Mouse (Mus musculus): Measurements from ENCODE around the gene Cyb561d2.

DNA sequence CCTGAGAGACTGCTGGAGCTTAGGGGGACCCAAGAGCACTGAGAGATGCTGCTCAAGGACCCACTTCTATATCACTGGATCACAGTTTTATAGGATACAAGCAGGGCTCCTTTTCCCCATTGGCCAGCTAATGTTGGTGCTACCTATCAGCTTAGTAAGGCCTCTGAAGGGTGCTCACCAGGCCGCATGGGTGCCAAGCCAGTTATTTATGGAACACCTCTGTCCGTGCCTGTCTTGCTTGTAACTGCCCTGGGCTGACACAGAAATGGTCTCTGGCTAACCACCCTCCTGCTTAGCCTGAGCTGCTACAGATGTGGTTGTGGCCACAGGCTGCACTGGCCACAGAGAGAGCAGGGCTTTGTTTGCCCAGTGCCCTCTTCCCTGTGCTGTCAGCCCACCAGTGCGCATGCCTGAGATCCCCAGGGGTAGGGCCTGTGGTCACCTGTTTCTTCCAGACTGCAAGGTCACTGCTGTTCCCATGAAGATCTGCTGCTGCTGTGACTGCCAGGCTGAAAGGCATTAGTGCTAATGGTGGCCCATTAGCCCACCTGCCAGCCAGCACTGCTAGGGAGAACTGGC lies 41.2 kb downstream of the Cyb561d2 start:
- TF ChIP-seq CTCF (IDR thresholded peaks at IDR 0.05 in 2 of 3, conservative IDR thresholded peaks at IDR 0.05 in 1 of 3; ENCODE audit: control insufficient read depth in 1 of 3, insufficient read depth in 1 of 3, low read depth in 2 of 3, low read length in 3 of 3, poor library complexity in 1 of 3, severe bottlenecking in 1 of 3) (no peak), JUND (IDR thresholded peaks at IDR 0.05; ENCODE audit: low read depth, low read length) (no peak), POLR2AphosphoS5 (IDR thresholded peaks at IDR 0.05; ENCODE audit: borderline replicate concordance, low read depth, low read length) (no peak), HCFC1 (IDR thresholded peaks at IDR 0.05; ENCODE audit: low read depth, low read length) (no peak), EP300 (IDR thresholded peaks at IDR 0.05; ENCODE audit: low read depth in 1 of 2, low read length in 2 of 2) (no peak), MAFK (IDR thresholded peaks at IDR 0.05; ENCODE audit: borderline replicate concordance, low read depth, low read length) (no peak), POLR2A (IDR thresholded peaks at IDR 0.05; ENCODE audit: control insufficient read depth in 1 of 2, insufficient read depth in 1 of 2, low read depth in 1 of 2, low read length in 2 of 2, poor library complexity in 1 of 2) (no peak), MAX (IDR thresholded peaks at IDR 0.05; ENCODE audit: low read length) (no peak), NRF1 (IDR thresholded peaks at IDR 0.05; ENCODE audit: insufficient read depth, low read depth, low read length, poor library complexity, severe bottlenecking) (no peak), CHD1 (IDR thresholded peaks at IDR 0.05; ENCODE audit: low read depth, low read length) (no peak), GATA1 (IDR thresholded peaks at IDR 0.05; ENCODE audit: low read depth, low read length) (no peak), ZNF384 (IDR thresholded peaks at IDR 0.05; ENCODE audit: low read depth, low read length) (no peak), MXI1 (IDR thresholded peaks at IDR 0.05; ENCODE audit: low read depth, low read length) (no peak), UBTF (IDR thresholded peaks at IDR 0.05; ENCODE audit: borderline replicate concordance, insufficient read depth, low read depth, low read length) (no peak)

All from MEL (cell line).